Mouse (Mus musculus) forebrain, embryonic 15.5 days (tissue): ENCODE measurements around the gene Morc4. TPM values are rescaled to one million over a fixed set of nuclear protein-coding genes. Genes with fewer than 3 reads are reported as not detected.
A peak's percentile ranks its signal among the peaks of the same experiment; 100 is the strongest.

Source experiments
- ATAC-seq: fragments of 200-750 bp; cut with Nextera tagmentation; replicated peaks from 2 replicates; pipeline ENCODE4 v1.8.0; 2017; ENCODE audit warnings: mild to moderate bottlenecking, moderate TSS enrichment, moderate library complexity
- H3K27ac ChIP-seq: fragments of 300-500 bp; sonication (generic); replicated peaks from 2 replicates; pipeline ENCODE4 v1.5.1; 2015; ENCODE audit warnings: mild to moderate bottlenecking, inconsistent platforms
- H3K27me3 ChIP-seq: fragments of 300-500 bp; sonication (generic); 2 replicates; pipeline ENCODE4 v1.6.1; 2015; ENCODE audit warnings: inconsistent platforms
- H3K36me3 ChIP-seq: fragments of 300-500 bp; sonication (generic); 2 replicates; pipeline ENCODE4 v1.6.1; 2015; ENCODE audit warnings: mild to moderate bottlenecking, inconsistent platforms
- H3K4me1 ChIP-seq: fragments of 300-500 bp; sonication (generic); 2 replicates; pipeline ENCODE4 v1.6.1; 2015; ENCODE audit warnings: inconsistent platforms
- H3K4me2 ChIP-seq: fragments of 300-500 bp; sonication (generic); replicated peaks from 2 replicates; pipeline ENCODE4 v1.6.1; 2015; ENCODE audit warnings: mild to moderate bottlenecking, inconsistent platforms
- H3K4me3 ChIP-seq: fragments of 300-500 bp; sonication (generic); 2 replicates; pipeline ENCODE4 v1.5.1; 2015; ENCODE audit warnings: mild to moderate bottlenecking, inconsistent platforms
- H3K9ac ChIP-seq: fragments of 300-500 bp; sonication (generic); replicated peaks from 2 replicates; pipeline ENCODE4 v1.6.1; 2015; ENCODE audit warnings: mild to moderate bottlenecking, inconsistent platforms
- H3K9me3 ChIP-seq: fragments of 300-500 bp; sonication (generic); 2 replicates; pipeline ENCODE4 v1.6.1; 2016; ENCODE audit warnings: inconsistent platforms
- WGBS: fragments of 180-500 bp; shearing (Covaris S2); methylation state at CpG from one replicate; pipeline ENCODE4 v1.1.7; 2015; ENCODE audit warnings: mixed read lengths; 5-methylcytosine and 5-hydroxymethylcytosine counted together
- polyA plus RNA-seq: library from polyadenylated mRNA; unstranded; fragments of >200 nt; fragmentation: Nextera tagmentation; extraction: Ambion mirVana; gene quantifications from 2 replicates; pipeline ENCODE4 v1.2.1, GENCODE M21; 2015

Gene Morc4
- polyA plus RNA-seq, 1 experiment from 2014 or later = 2.5 TPM

GRCm38 (mm10) chrX:139828363-139829092 is 42.9 kb downstream of the Morc4 start:
- Histone ChIP-seq H3K9me3 (no peaks in the 10 kb centered on the region), H3K36me3 (no peaks in the 10 kb centered on the region)
- 83% methylated on average over 6 of the region's 6 CpGs for WGBS

GRCm38 (mm10) chrX:139826926-139827325 is 44.6 kb downstream of the Morc4 start:
- Histone ChIP-seq H3K36me3 (no peaks in the 10 kb centered on the region), H3K4me1 (no peaks in the 10 kb centered on the region), H3K9me3 (no peaks in the 10 kb centered on the region), H3K4me2 (no peak overlapping the region), H3K9ac (no peak overlapping the region), H3K4me3 (no peak overlapping the region), H3K27ac (no peak overlapping the region), H3K27me3 (no peaks in the 10 kb centered on the region)
- ATAC-seq = no peak
- WGBS = 90% methylated on average over 4 of the region's 4 CpGs

More at GRCm38 (mm10) chrX:139828363-139829092, 42.9 kb downstream of the Morc4 start:
- Histone ChIP-seq H3K9ac (no peak overlapping the region), H3K4me1 (no peaks in the 10 kb centered on the region), H3K27ac (no peak overlapping the region), H3K27me3 (no peaks in the 10 kb centered on the region), H3K4me2 (no peak overlapping the region), H3K4me3 (no peak overlapping the region)
- no peak for ATAC-seq

DNA sequence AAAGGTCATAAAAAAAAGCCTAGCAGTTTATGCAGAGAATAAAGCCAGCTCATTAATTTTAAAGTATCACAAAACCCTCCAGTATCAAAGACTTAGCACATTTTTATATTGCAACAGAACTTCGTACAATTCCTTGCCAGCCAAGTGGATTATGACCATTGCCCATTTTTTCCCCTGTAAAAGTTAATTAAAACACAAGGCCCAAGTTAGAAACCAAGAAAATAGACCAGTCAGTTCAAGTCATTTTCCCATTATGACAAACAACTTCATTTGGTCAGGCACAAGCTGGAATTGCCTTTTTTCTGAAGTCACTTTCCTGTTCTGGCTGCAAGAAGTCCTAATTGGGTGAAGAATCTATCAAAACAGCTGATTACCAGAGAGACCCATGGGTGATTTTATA is 46.1 kb downstream of the Morc4 start:
- Histone ChIP-seq H3K4me2 (no peak overlapping the region), H3K36me3 (no peaks in the 10 kb centered on the region), H3K4me1 (no peaks in the 10 kb centered on the region), H3K9me3 (no peaks in the 10 kb centered on the region), H3K27ac (no peak overlapping the region), H3K27me3 (no peaks in the 10 kb centered on the region), H3K9ac (no peak overlapping the region), H3K4me3 (no peak overlapping the region)
- WGBS = 88% methylated on average over 1 of the region's 1 CpGs
- ATAC-seq = no peak

DNA sequence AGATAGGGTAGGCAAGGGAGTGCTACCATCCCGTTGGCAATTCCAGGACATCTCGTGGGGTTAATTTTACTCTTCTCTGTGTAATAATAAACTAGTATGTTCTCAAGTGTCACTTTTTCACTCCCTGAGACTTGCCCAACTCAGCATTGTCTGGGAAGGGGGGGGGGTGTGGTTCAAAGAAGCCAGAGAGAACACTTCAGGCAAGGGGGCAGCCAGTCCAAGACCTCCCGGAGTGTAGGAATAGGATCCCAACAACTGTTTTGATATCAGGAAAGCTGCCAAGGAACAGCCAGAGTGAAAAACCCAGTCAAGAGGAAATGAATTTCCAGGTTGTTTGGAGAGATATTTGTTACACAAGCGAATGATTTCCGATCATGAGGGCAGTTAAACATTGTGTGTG is 56.3 kb downstream of the Morc4 start:
- Histone ChIP-seq H3K36me3 (no peaks in the 10 kb centered on the region), H3K27me3 (no peaks in the 10 kb centered on the region), H3K9ac (no peak overlapping the region), H3K4me2 (no peak overlapping the region), H3K27ac (no peak overlapping the region), H3K9me3 (no peaks in the 10 kb centered on the region), H3K4me1 (no peaks in the 10 kb centered on the region), H3K4me3 (no peak overlapping the region)
- 83% methylated on average over 5 of the region's 5 CpGs for WGBS
- ATAC-seq = no peak

- H3K27me3 ChIP-seq = no peaks in the 10 kb centered on the region
- H3K9me3 ChIP-seq = no peaks in the 10 kb centered on the region
- WGBS = 93% methylated on average over 8 of the region's 8 CpGs
- no peak for ATAC-seq
- no peak overlapping the region for H3K9ac ChIP-seq
- H3K4me1 ChIP-seq = no peaks in the 10 kb centered on the region
- H3K27ac ChIP-seq = no peak overlapping the region
- no peaks in the 10 kb centered on the region for H3K36me3 ChIP-seq
- H3K4me3 ChIP-seq = no peak overlapping the region
- H3K4me2 ChIP-seq = no peak overlapping the region
Measured at GRCm38 (mm10) chrX:139814018-139814635, 57.4 kb downstream of the Morc4 start.

DNA sequence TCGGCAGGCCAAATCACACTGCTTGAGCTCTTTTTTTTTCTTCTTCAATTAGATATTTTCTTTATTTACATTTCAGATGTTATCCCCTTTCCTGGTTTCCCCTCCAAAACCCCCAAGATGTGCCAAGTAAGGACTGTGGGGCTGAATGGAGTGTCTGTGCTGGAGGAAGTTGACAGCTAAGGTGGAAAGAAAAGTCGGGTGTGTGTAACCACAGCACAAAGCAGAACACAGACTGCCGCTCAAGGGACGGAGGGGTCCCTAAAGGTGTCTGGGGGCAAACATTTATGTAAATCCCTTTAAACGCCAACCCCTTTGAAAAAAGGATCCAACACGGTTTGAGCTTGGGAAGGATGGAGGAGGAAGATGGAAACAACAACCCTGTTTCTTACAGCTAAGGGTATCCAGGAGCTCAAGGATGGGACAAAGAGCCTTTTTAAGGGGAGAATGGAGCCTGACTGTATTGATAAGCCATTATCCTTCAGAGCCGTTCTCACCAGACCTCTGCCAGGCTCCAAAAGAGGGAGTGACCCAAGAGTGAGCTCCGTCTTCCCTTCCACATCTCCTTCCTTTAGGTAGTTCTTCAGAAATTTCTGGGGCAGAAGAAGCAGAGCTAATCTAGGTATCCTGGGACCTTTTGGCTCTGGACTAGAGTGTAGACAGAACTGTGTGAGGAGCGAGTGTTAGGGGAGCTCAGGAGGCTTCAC is 58.0 kb downstream of the Morc4 start:
- Histone ChIP-seq H3K4me1 (no peaks in the 10 kb centered on the region), H3K4me3 (no peak overlapping the region), H3K27ac (no peak overlapping the region), H3K36me3 (no peaks in the 10 kb centered on the region), H3K4me2 (no peak overlapping the region), H3K27me3 (no peaks in the 10 kb centered on the region), H3K9me3 (no peaks in the 10 kb centered on the region), H3K9ac (no peak overlapping the region)
- ATAC-seq = no peak
- 80% methylated on average over 9 of the region's 9 CpGs for WGBS

DNA sequence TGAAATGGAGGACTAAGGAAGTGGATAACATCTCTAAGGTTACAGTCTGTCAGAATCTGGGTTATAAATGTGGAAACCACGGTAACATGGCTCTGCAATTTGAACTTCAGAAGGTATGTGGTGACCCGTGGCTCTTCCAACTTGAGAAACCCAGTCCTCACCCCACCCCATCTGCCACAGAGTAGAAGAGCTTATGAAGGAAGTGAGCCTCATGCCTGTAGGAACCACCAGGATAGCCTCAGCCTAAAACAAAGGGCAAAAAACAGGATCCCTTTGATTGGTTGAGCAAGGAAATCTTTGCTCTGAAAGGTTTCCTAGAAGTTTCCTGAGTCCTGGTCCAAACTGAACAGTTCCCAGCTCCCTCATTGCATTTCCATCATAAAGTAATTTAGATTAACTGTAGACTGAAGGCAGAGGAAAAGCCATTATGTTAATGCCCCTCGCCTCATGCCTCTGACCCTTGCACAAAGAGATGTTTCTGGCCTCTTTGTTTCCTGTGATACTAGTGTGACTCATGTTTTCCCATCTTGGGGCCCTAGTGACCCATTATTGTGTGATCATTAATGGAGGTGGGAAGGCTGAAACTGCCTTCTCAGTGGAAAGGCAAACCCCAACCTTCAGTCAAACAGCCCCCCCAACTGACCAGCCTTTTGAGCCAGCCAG is 58.7 kb downstream of the Morc4 start:
- Histone ChIP-seq H3K4me1 (no peaks in the 10 kb centered on the region), H3K36me3 (no peaks in the 10 kb centered on the region), H3K27ac (no peak overlapping the region), H3K9ac (no peak overlapping the region), H3K4me2 (no peak overlapping the region), H3K27me3 (no peaks in the 10 kb centered on the region), H3K9me3 (no peaks in the 10 kb centered on the region), H3K4me3 (no peak overlapping the region)
- ATAC-seq = no peak
- WGBS = 72% methylated on average over 3 of the region's 3 CpGs

DNA sequence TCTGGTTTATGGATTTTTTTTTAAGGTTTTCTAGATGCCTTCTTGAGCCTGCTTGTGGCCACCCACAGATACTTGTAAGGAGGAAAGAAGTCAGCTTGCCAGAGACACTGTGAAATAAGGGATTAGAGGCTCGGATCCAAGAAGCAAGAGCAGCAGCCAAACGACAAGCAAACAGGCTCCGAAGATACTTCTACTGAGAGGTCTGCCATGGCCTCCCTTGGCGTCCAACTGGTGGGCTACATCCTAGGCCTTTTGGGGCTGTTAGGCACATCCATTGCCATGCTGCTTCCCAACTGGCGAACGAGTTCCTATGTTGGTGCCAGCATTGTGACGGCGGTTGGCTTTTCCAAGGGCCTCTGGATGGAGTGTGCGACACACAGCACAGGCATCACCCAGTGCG is 63.0 kb downstream of the Morc4 start:
- Histone ChIP-seq H3K4me2 (no peak overlapping the region), H3K9me3 (no peaks in the 10 kb centered on the region), H3K9ac (no peak overlapping the region), H3K27me3 (no peaks in the 10 kb centered on the region), H3K27ac (no peak overlapping the region), H3K4me1 (no peaks in the 10 kb centered on the region), H3K36me3 (no peaks in the 10 kb centered on the region), H3K4me3 (no peak overlapping the region)
- ATAC-seq = no peak
- WGBS = 83% methylated on average over 10 of the region's 10 CpGs

- H3K27ac ChIP-seq = no peak overlapping the region
- no peaks in the 10 kb centered on the region for H3K36me3 ChIP-seq
- ATAC-seq = peak; percentile 35; the same call in 1 of the 2 replicates
- H3K27me3 ChIP-seq = no peaks in the 10 kb centered on the region
- no peak overlapping the region for H3K4me3 ChIP-seq
- no peaks in the 10 kb centered on the region for H3K4me1 ChIP-seq
- H3K9ac ChIP-seq = no peak overlapping the region
- no peaks in the 10 kb centered on the region for H3K9me3 ChIP-seq
- WGBS = 57% methylated on average over 4 of the region's 4 CpGs
- no peak overlapping the region for H3K4me2 ChIP-seq
Measured at GRCm38 (mm10) chrX:139808085-139808484, 63.4 kb downstream of the Morc4 start.

- Histone ChIP-seq H3K9ac (no peak overlapping the region), H3K4me3 (no peak overlapping the region), H3K27ac (no peak overlapping the region), H3K4me2 (no peak overlapping the region), H3K36me3 (no peaks in the 10 kb centered on the region), H3K4me1 (no peaks in the 10 kb centered on the region), H3K27me3 (no peaks in the 10 kb centered on the region), H3K9me3 (no peaks in the 10 kb centered on the region)
- no peak for ATAC-seq
- 77% methylated on average over 2 of the region's 2 CpGs for WGBS
Measured at GRCm38 (mm10) chrX:139807391-139807790, 64.1 kb downstream of the Morc4 start.

DNA sequence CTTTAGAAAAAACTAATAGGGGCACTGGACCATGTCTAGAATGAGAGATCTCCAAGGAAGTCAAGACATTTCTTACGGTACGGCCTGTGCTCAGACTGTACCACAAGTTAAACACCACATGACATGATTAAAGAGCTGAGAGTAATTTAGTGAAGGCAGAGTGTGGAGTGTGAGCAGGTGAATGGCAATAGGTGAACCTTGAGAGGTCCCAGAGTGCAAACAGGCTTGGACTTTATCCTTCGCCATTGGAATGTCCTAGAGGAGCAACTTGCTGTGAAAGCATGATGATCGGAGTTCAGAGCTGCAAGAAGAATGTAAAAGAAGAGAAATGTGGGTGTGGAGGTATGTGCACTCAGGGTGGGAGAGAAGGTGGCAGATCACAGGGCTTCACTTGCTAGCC is 65.6 kb downstream of the Morc4 start:
- H3K9ac ChIP-seq = no peak overlapping the region
- H3K9me3 ChIP-seq = no peaks in the 10 kb centered on the region
- no peak overlapping the region for H3K4me3 ChIP-seq
- WGBS = 94% methylated on average over 4 of the region's 4 CpGs
- no peaks in the 10 kb centered on the region for H3K27me3 ChIP-seq
- no peaks in the 10 kb centered on the region for H3K36me3 ChIP-seq
- no peak overlapping the region for H3K27ac ChIP-seq
- no peaks in the 10 kb centered on the region for H3K4me1 ChIP-seq
- no peak for ATAC-seq
- H3K4me2 ChIP-seq = no peak overlapping the region

GRCm38 (mm10) chrX:139803028-139803427 is 68.4 kb downstream of the Morc4 start:
- H3K36me3 ChIP-seq = no peaks in the 10 kb centered on the region
- H3K27ac ChIP-seq = no peak overlapping the region
- no peaks in the 10 kb centered on the region for H3K27me3 ChIP-seq
- H3K4me2 ChIP-seq = no peak overlapping the region
- no peaks in the 10 kb centered on the region for H3K9me3 ChIP-seq
- no peak overlapping the region for H3K4me3 ChIP-seq
- WGBS = 68% methylated on average over 2 of the region's 2 CpGs
- ATAC-seq = no peak
- H3K9ac ChIP-seq = no peak overlapping the region
- no peaks in the 10 kb centered on the region for H3K4me1 ChIP-seq
